Mouse (Mus musculus): ENCODE data around the gene Map6. TPM values are rescaled to one million over a fixed set of nuclear protein-coding genes. Genes with fewer than 3 reads are reported as not detected.

Gene Map6
- polyA plus RNA-seq, 1 experiment from 2014 or later, result 1.7 TPM

- no peaks in the 10 kb centered on the region for H3K4me1 ChIP-seq (ENCODE audit: insufficient read depth, low read length)
- WGBS, result 85% methylated on average over 7 of the region's 7 CpGs
- no peak for ATAC-seq (ENCODE audit: low FRiP score, low TSS enrichment)
- no peaks in the 10 kb centered on the region for H3K36me3 ChIP-seq (ENCODE audit: insufficient read depth, low read length)
- H3K27me3 ChIP-seq (ENCODE audit: insufficient read depth, low read length), result no peaks in the 10 kb centered on the region
- no peaks in the 10 kb centered on the region for H3K9me3 ChIP-seq (ENCODE audit: low read length)
- H3K9ac ChIP-seq (replicated peaks; ENCODE audit: low read length), result no peak overlapping the region
- H3K4me2 ChIP-seq (replicated peaks; ENCODE audit: low read depth, low read length), result no peak overlapping the region
- no peak overlapping the region for H3K27ac ChIP-seq (ENCODE audit: low read length)
- H3K4me3 ChIP-seq (ENCODE audit: low read length), result no peak overlapping the region
Observed at GRCm38 (mm10) chr7:99255006-99255405, 12.2 kb upstream of the Map6 start.

GRCm38 (mm10) chr7:99261900-99262299 is 5.3 kb upstream of the Map6 start:
- no peaks in the 10 kb centered on the region for H3K4me1 ChIP-seq (ENCODE audit: insufficient read depth, low read length)
- peaks cover 21% of the 10 kb centered on the region for H3K27me3 ChIP-seq (ENCODE audit: insufficient read depth, low read length)
- 70% methylated on average over 3 of the region's 3 CpGs for WGBS
- no peak overlapping the region for H3K4me3 ChIP-seq (ENCODE audit: low read length)
- H3K9ac ChIP-seq (replicated peaks; ENCODE audit: low read length), result no peak overlapping the region
- no peak overlapping the region for H3K27ac ChIP-seq (ENCODE audit: low read length)
- no peaks in the 10 kb centered on the region for H3K9me3 ChIP-seq (ENCODE audit: low read length)
- H3K36me3 ChIP-seq (ENCODE audit: insufficient read depth, low read length), result no peaks in the 10 kb centered on the region
- no peak for ATAC-seq (ENCODE audit: low FRiP score, low TSS enrichment)
- H3K4me2 ChIP-seq (replicated peaks; ENCODE audit: low read depth, low read length), result no peak overlapping the region

- 50% methylated on average over 4 of the region's 4 CpGs for WGBS
- no peak overlapping the region for H3K4me3 ChIP-seq (ENCODE audit: low read length)
- peaks cover 15% of the 10 kb centered on the region for H3K4me1 ChIP-seq (ENCODE audit: insufficient read depth, low read length)
- no peak for ATAC-seq (ENCODE audit: low FRiP score, low TSS enrichment)
- no peaks in the 10 kb centered on the region for H3K36me3 ChIP-seq (ENCODE audit: insufficient read depth, low read length)
- H3K4me2 ChIP-seq (replicated peaks; ENCODE audit: low read depth, low read length), result no peak overlapping the region
- no peak overlapping the region for H3K27ac ChIP-seq (ENCODE audit: low read length)
- H3K9me3 ChIP-seq (ENCODE audit: low read length), result no peaks in the 10 kb centered on the region
- H3K27me3 ChIP-seq (ENCODE audit: insufficient read depth, low read length), result peaks cover 37% of the 10 kb centered on the region
- no peak overlapping the region for H3K9ac ChIP-seq (replicated peaks; ENCODE audit: low read length)
Observed at GRCm38 (mm10) chr7:99263509-99263908, 3.7 kb upstream of the Map6 start.

GRCm38 (mm10) chr7:99264597-99264996 is 2.6 kb upstream of the Map6 start:
- H3K4me2 ChIP-seq (replicated peaks; ENCODE audit: low read depth, low read length), result no peak overlapping the region
- no peak for ATAC-seq (ENCODE audit: low FRiP score, low TSS enrichment)
- H3K36me3 ChIP-seq (ENCODE audit: insufficient read depth, low read length), result no peaks in the 10 kb centered on the region
- H3K27me3 ChIP-seq (ENCODE audit: insufficient read depth, low read length), result peaks cover 48% of the 10 kb centered on the region
- H3K4me1 ChIP-seq (ENCODE audit: insufficient read depth, low read length), result peaks cover 23% of the 10 kb centered on the region
- H3K9me3 ChIP-seq (ENCODE audit: low read length), result no peaks in the 10 kb centered on the region
- H3K4me3 ChIP-seq (ENCODE audit: low read length), result no peak overlapping the region
- no peak overlapping the region for H3K27ac ChIP-seq (ENCODE audit: low read length)
- H3K9ac ChIP-seq (replicated peaks; ENCODE audit: low read length), result no peak overlapping the region

GRCm38 (mm10) chr7:99267897-99268505 is 754 bp downstream of the Map6 start:
- Histone ChIP-seq H3K9ac (replicated peaks; ENCODE audit: low read length) (peak overlapping the region; percentile 32; the same call in 1 of the 2 replicates), H3K9me3 (ENCODE audit: low read length) (no peaks in the 10 kb centered on the region), H3K27ac (ENCODE audit: low read length) (no peak overlapping the region), H3K4me2 (replicated peaks; ENCODE audit: low read depth, low read length) (peak overlapping the region; percentile 81), H3K27me3 (ENCODE audit: insufficient read depth, low read length) (peaks cover 75% of the 10 kb centered on the region), H3K4me1 (ENCODE audit: insufficient read depth, low read length) (peaks cover 23% of the 10 kb centered on the region), H3K4me3 (ENCODE audit: low read length) (peak overlapping the region; percentile 53), H3K36me3 (ENCODE audit: insufficient read depth, low read length) (no peaks in the 10 kb centered on the region)
- ATAC-seq (ENCODE audit: low FRiP score, low TSS enrichment), result peak; percentile 87
- WGBS, result under 1% methylated on average over 59 of the region's 59 CpGs

- no peaks in the 10 kb centered on the region for H3K36me3 ChIP-seq (ENCODE audit: insufficient read depth, low read length)
- H3K9ac ChIP-seq (replicated peaks; ENCODE audit: low read length), result peak overlapping the region; percentile 32; the same call in 1 of the 2 replicates
- H3K27ac ChIP-seq (ENCODE audit: low read length), result no peak overlapping the region
- H3K4me2 ChIP-seq (replicated peaks; ENCODE audit: low read depth, low read length), result peak overlapping the region; percentile 81
- H3K4me1 ChIP-seq (ENCODE audit: insufficient read depth, low read length), result peaks cover 23% of the 10 kb centered on the region
- under 1% methylated on average over 29 of the region's 29 CpGs for WGBS
- peaks cover 76% of the 10 kb centered on the region for H3K27me3 ChIP-seq (ENCODE audit: insufficient read depth, low read length)
- ATAC-seq (ENCODE audit: low FRiP score, low TSS enrichment), result peak; percentile 40
- peak overlapping the region; percentile 53 for H3K4me3 ChIP-seq (ENCODE audit: low read length)
- H3K9me3 ChIP-seq (ENCODE audit: low read length), result no peaks in the 10 kb centered on the region
Observed at GRCm38 (mm10) chr7:99268506-99268900, 1.3 kb downstream of the Map6 start.

GRCm38 (mm10) chr7:99268951-99269945 is 2.0 kb downstream of the Map6 start:
- peak overlapping the region; percentile 81 for H3K4me2 ChIP-seq (replicated peaks; ENCODE audit: low read depth, low read length)
- no peaks in the 10 kb centered on the region for H3K36me3 ChIP-seq (ENCODE audit: insufficient read depth, low read length)
- H3K27ac ChIP-seq (ENCODE audit: low read length), result no peak overlapping the region
- H3K9me3 ChIP-seq (ENCODE audit: low read length), result no peaks in the 10 kb centered on the region
- peaks cover 23% of the 10 kb centered on the region for H3K4me1 ChIP-seq (ENCODE audit: insufficient read depth, low read length)
- 7% methylated on average over 41 of the region's 42 CpGs for WGBS
- ATAC-seq (ENCODE audit: low FRiP score, low TSS enrichment), result peak; percentile 37; the same call in 1 of the 2 replicates
- peaks cover 80% of the 10 kb centered on the region for H3K27me3 ChIP-seq (ENCODE audit: insufficient read depth, low read length)
- H3K9ac ChIP-seq (replicated peaks; ENCODE audit: low read length), result no peak overlapping the region
- peak overlapping the region; percentile 53 for H3K4me3 ChIP-seq (ENCODE audit: low read length)

- Histone ChIP-seq H3K9ac (replicated peaks; ENCODE audit: low read length) (no peak overlapping the region), H3K9me3 (ENCODE audit: low read length) (no peaks in the 10 kb centered on the region), H3K4me2 (replicated peaks; ENCODE audit: low read depth, low read length) (no peak overlapping the region), H3K4me3 (ENCODE audit: low read length) (no peak overlapping the region), H3K27ac (ENCODE audit: low read length) (no peak overlapping the region), H3K36me3 (ENCODE audit: insufficient read depth, low read length) (no peaks in the 10 kb centered on the region), H3K4me1 (ENCODE audit: insufficient read depth, low read length) (peaks cover 23% of the 10 kb centered on the region), H3K27me3 (ENCODE audit: insufficient read depth, low read length) (peaks cover 62% of the 10 kb centered on the region)
- 56% methylated on average over 9 of the region's 9 CpGs for WGBS
- ATAC-seq (ENCODE audit: low FRiP score, low TSS enrichment), result no peak
Observed at GRCm38 (mm10) chr7:99271630-99272029, 4.4 kb downstream of the Map6 start.

GRCm38 (mm10) chr7:99275131-99275530 is 7.9 kb downstream of the Map6 start:
- Histone ChIP-seq H3K4me1 (ENCODE audit: insufficient read depth, low read length) (no peaks in the 10 kb centered on the region), H3K36me3 (ENCODE audit: insufficient read depth, low read length) (no peaks in the 10 kb centered on the region), H3K27me3 (ENCODE audit: insufficient read depth, low read length) (peaks cover 27% of the 10 kb centered on the region), H3K27ac (ENCODE audit: low read length) (no peak overlapping the region), H3K9ac (replicated peaks; ENCODE audit: low read length) (no peak overlapping the region), H3K4me3 (ENCODE audit: low read length) (no peak overlapping the region), H3K4me2 (replicated peaks; ENCODE audit: low read depth, low read length) (no peak overlapping the region), H3K9me3 (ENCODE audit: low read length) (no peaks in the 10 kb centered on the region)
- 79% methylated on average over 6 of the region's 6 CpGs for WGBS
- ATAC-seq (ENCODE audit: low FRiP score, low TSS enrichment), result no peak

- H3K27ac ChIP-seq (ENCODE audit: low read length), result no peak overlapping the region
- H3K4me1 ChIP-seq (ENCODE audit: insufficient read depth, low read length), result no peaks in the 10 kb centered on the region
- H3K4me3 ChIP-seq (ENCODE audit: low read length), result no peak overlapping the region
- H3K27me3 ChIP-seq (ENCODE audit: insufficient read depth, low read length), result peaks cover 11% of the 10 kb centered on the region
- no peak for ATAC-seq (ENCODE audit: low FRiP score, low TSS enrichment)
- H3K9me3 ChIP-seq (ENCODE audit: low read length), result no peaks in the 10 kb centered on the region
- whole genome bisulfite sequencing, result 80% methylated on average over 1 of the region's 1 CpGs
- no peak overlapping the region for H3K9ac ChIP-seq (replicated peaks; ENCODE audit: low read length)
- H3K4me2 ChIP-seq (replicated peaks; ENCODE audit: low read depth, low read length), result no peak overlapping the region
- H3K36me3 ChIP-seq (ENCODE audit: insufficient read depth, low read length), result no peaks in the 10 kb centered on the region
Observed at GRCm38 (mm10) chr7:99276679-99277078, 9.4 kb downstream of the Map6 start.

All from kidney, embryonic 16.5 days (tissue).